Mouse (Mus musculus) stomach, embryonic 14.5 days (tissue): Measurements from ENCODE around the gene Filip1l. TPM values are rescaled to one million over a fixed set of nuclear protein-coding genes. Genes with fewer than 3 reads are reported as not detected.

Source experiments
- ATAC-seq: fragments of 200-750 bp; cut with Nextera tagmentation; 2 replicates; pipeline ENCODE4 v1.8.0; 2017; ENCODE audit warnings: low read depth, moderate TSS enrichment; ENCODE audit not compliant: insufficient number of reproducible peaks, insufficient read depth, low FRiP score
- H3K27ac ChIP-seq: fragments of 300-500 bp; sonication (generic); 2 replicates; pipeline ENCODE4 v1.5.1; 2014; ENCODE audit warnings: mild to moderate bottlenecking, low read length, moderate library complexity, mixed read lengths
- H3K27me3 ChIP-seq: fragments of 300-500 bp; sonication (generic); 2 replicates; pipeline ENCODE4 v1.6.1; 2014; ENCODE audit warnings: low read length, control low read depth, mixed read lengths; ENCODE audit not compliant: control insufficient read depth, insufficient read depth
- H3K36me3 ChIP-seq: fragments of 300-500 bp; sonication (generic); 2 replicates; pipeline ENCODE4 v1.6.1; 2014; ENCODE audit warnings: mild to moderate bottlenecking, control low read depth, low read length, moderate library complexity, mixed read lengths; ENCODE audit not compliant: control insufficient read depth, insufficient read depth
- H3K4me1 ChIP-seq: fragments of 300-500 bp; sonication (generic); 2 replicates; pipeline ENCODE4 v1.6.1; 2014; ENCODE audit warnings: low read length, control low read depth, mixed read lengths; ENCODE audit not compliant: control insufficient read depth, insufficient read depth
- H3K4me2 ChIP-seq: fragments of 300-500 bp; sonication (generic); replicated peaks from 2 replicates; pipeline ENCODE4 v1.6.1; 2014; ENCODE audit warnings: low read depth, low read length, control low read depth
- H3K4me3 ChIP-seq: fragments of 300-500 bp; sonication (generic); 2 replicates; pipeline ENCODE4 v1.5.1; 2014; ENCODE audit warnings: low read depth, low read length, control low read depth
- H3K9ac ChIP-seq: fragments of 300-500 bp; sonication (generic); replicated peaks from 2 replicates; pipeline ENCODE4 v1.6.1; 2014; ENCODE audit warnings: low read depth, mild to moderate bottlenecking, control low read depth, low read length, moderate library complexity, mixed read lengths
- H3K9me3 ChIP-seq: fragments of 300-500 bp; sonication (generic); 2 replicates; pipeline ENCODE4 v1.6.1; 2016; ENCODE audit warnings: low read depth, low read length, control low read depth; ENCODE audit not compliant: control insufficient read depth
- WGBS: fragments of 180-500 bp; shearing (Covaris S2); extraction: QIAGEN DNeasy Blood & Tissue Kit; methylation state at CpG from one replicate; pipeline ENCODE4 v1.1.7; 2014; 5-methylcytosine and 5-hydroxymethylcytosine counted together
- polyA plus RNA-seq: library from polyadenylated mRNA; unstranded; fragments of >200 nt; fragmentation: Nextera tagmentation; extraction: Ambion mirVana; gene quantifications from 2 replicates; pipeline ENCODE4 v1.2.1, GENCODE M21; 2014

The Filip1l gene
- polyA plus RNA-seq, 1 experiment from 2014 or later: 54.7 TPM

DNA sequence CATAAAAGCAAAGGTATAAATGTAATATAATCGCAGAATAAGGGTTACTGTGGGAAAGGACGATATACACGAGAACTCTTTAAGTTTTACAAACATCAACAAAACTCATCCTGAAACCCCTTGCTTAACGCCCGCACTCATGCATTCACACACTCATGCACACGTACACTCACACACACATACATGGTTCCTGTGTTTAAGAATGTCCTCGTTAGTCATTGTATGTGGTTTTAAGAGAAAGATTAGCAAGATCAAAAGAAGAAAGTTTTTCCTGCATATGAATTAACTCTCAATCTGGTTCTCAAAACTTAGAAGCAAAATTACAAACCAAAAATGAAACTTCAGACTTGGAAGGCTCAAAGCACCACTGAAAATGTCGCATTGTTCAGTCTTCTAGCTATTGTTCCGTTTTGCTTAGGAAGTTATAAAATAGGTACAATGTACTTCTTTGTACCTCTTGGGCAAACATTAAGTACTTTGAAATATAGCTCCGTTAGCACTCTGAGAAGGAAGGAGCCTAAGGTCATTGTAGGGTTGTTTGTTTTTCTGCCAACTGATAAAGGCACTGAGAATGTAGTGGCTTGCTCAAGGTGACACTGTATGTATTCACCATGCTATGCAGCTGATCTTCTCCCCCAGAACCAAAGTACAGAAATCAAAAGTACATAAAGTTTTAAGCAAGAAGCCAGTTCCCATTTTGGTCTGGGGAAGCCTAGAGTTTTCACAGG is 142.7 kb downstream of the Filip1l start:
- peaks cover 14% of the 10 kb centered on the region for H3K4me1 ChIP-seq
- no peak overlapping the region for H3K4me2 ChIP-seq
- no peak overlapping the region for H3K4me3 ChIP-seq
- H3K36me3 ChIP-seq: no peaks in the 10 kb centered on the region
- no peaks in the 10 kb centered on the region for H3K27me3 ChIP-seq
- H3K9ac ChIP-seq: no peak overlapping the region
- H3K27ac ChIP-seq: peak overlapping the region; percentile 58
- whole genome bisulfite sequencing: 69% methylated on average over 10 of the region's 10 CpGs
- ATAC-seq: peak; percentile 75
- H3K9me3 ChIP-seq: no peaks in the 10 kb centered on the region

DNA sequence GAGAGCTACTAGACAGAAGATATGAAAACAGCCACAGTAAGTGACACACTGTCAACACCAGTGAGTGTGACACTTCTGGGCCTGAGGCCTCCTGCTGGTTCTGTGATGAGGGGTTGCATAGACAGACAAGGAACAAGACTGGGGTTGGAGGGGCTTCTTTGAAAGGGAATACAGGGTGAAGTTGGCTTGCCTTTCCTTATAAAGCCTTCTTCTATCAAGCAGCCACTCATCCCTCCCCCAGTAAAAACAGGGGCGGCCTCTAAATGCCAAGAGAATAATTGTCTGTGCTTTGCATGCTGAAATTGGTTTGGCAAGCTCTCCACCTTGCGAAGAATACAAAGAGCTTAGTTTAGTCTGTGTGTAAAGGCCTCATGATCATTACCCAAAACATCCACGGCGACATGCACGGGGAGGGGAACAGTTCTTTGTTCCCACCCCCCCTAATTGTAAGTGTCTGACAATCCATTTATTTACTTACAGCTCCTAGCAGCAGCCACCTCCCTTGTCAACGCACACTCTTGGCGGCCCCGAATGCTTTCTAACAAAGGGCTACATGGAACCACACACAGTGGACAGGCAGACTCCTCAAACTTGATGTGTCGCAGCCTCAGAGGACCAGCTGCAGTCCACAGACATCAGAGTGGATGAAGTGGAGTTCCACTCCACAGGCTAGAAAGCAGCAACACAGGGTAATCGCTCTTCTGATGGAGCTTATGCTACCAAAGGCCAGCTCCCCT is 143.7 kb downstream of the Filip1l start:
- Histone ChIP-seq H3K4me3 (no peak overlapping the region), H3K27ac (peak overlapping the region; percentile 58), H3K4me1 (peaks cover 14% of the 10 kb centered on the region), H3K27me3 (no peaks in the 10 kb centered on the region), H3K4me2 (no peak overlapping the region), H3K36me3 (no peaks in the 10 kb centered on the region), H3K9me3 (no peaks in the 10 kb centered on the region), H3K9ac (no peak overlapping the region)
- WGBS: 59% methylated on average over 10 of the region's 10 CpGs
- ATAC-seq: no peak

DNA sequence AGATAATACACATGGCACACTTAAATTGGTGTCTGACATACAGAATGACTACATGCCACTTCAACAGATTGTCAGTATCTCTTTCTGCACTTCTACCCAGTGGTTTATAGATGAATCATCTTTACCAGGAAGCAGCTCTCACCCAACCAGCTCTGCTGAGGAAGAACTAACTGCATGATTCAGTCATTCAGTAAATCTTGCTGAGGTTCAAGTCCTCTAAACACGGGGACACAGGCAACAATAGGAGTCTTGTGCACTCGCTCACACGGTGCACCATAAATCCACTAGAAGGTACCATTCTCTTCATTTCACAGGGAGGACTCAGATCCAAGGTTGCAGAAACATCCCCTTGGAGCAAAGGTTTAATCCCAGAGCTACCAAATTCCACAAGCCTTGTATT is 148.0 kb downstream of the Filip1l start:
- H3K36me3 ChIP-seq: no peaks in the 10 kb centered on the region
- no peak overlapping the region for H3K4me2 ChIP-seq
- no peak overlapping the region for H3K9ac ChIP-seq
- H3K4me1 ChIP-seq: peaks cover 14% of the 10 kb centered on the region
- 54% methylated on average over 3 of the region's 3 CpGs for WGBS
- ATAC-seq: no peak
- H3K4me3 ChIP-seq: no peak overlapping the region
- H3K27me3 ChIP-seq: no peaks in the 10 kb centered on the region
- H3K9me3 ChIP-seq: no peaks in the 10 kb centered on the region
- no peak overlapping the region for H3K27ac ChIP-seq

DNA sequence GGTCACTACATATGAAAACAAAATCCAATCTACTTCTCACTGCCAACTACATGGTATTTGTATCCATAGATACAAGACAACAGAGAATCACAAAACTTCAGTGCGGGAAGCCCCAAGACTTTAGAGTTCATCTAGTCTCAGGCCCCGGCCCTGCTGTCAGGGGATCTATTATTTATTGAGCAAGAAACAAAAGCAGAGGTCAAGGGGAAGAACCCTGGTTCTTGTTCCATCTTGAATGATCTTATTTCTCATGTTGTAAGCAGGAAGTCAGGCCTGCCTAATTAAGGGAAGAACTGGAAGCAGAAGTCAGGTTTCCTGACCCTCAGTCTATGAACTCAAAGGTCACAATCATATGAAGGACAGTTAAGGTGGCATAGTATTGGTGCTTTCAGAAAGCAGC is 149.3 kb downstream of the Filip1l start:
- H3K36me3 ChIP-seq: no peaks in the 10 kb centered on the region
- WGBS: 35% methylated on average over 2 of the region's 2 CpGs

DNA sequence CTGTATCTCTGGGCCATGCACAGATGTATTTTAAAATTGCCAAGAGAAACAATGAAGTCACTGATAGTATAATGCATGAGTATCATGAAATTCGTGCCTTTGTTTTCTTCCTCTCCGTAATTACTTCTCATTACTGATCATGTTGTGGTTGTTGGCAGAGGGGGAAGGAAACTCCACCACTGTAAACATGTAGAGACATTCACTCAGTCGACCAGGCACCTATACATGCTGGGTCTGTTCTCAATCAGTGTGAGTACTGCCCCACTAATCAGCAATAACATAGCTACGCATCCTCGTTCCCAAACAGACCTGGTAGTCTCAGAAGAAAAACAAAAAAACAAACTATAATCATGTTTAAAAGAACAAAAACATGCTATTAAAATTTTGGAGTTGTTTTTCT is 149.9 kb downstream of the Filip1l start:
- no peak for ATAC-seq
- H3K27ac ChIP-seq: no peak overlapping the region
- no peak overlapping the region for H3K4me2 ChIP-seq
- no peaks in the 10 kb centered on the region for H3K9me3 ChIP-seq
- H3K27me3 ChIP-seq: no peaks in the 10 kb centered on the region
- H3K36me3 ChIP-seq: no peaks in the 10 kb centered on the region
- H3K4me1 ChIP-seq: 0 out of 2 replicates have a peak, but pooled peaks cover 7% of the 10 kb centered on the region
- H3K9ac ChIP-seq: no peak overlapping the region
- WGBS: 69% methylated on average over 5 of the region's 5 CpGs
- no peak overlapping the region for H3K4me3 ChIP-seq

More for the DNA sequence above, 149.3 kb downstream of the Filip1l start:
- Histone ChIP-seq H3K27ac (no peak overlapping the region), H3K27me3 (no peaks in the 10 kb centered on the region), H3K4me3 (no peak overlapping the region), H3K4me2 (no peak overlapping the region), H3K4me1 (0 out of 2 replicates have a peak, but pooled peaks cover 6% of the 10 kb centered on the region), H3K9ac (no peak overlapping the region), H3K9me3 (no peaks in the 10 kb centered on the region)
- no peak for ATAC-seq

DNA sequence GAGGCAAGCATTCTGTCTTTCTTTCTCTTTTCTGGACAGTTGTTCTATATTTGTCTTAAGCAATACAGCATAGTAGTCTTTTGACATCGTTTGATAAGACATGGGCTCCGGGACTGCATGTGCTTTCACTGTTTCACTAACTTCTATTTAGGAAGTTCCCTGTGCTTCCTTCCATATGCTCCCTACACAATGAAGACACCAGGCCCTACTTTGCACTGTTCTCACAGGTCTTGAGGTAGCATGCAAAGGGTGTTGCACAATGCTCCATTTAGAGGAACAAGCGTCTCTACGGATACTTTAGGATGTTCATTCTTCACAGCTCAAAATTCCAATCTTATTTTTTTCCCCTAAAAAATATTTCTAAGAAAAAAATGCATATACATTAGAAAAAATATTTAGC is 151.8 kb downstream of the Filip1l start:
- Histone ChIP-seq H3K4me2 (no peak overlapping the region), H3K4me3 (no peak overlapping the region), H3K4me1 (0 out of 2 replicates have a peak, but pooled peaks cover 8% of the 10 kb centered on the region), H3K36me3 (no peaks in the 10 kb centered on the region), H3K27ac (no peak overlapping the region), H3K9ac (no peak overlapping the region), H3K27me3 (no peaks in the 10 kb centered on the region), H3K9me3 (no peaks in the 10 kb centered on the region)
- ATAC-seq: no peak
- WGBS: 82% methylated on average over 4 of the region's 4 CpGs

DNA sequence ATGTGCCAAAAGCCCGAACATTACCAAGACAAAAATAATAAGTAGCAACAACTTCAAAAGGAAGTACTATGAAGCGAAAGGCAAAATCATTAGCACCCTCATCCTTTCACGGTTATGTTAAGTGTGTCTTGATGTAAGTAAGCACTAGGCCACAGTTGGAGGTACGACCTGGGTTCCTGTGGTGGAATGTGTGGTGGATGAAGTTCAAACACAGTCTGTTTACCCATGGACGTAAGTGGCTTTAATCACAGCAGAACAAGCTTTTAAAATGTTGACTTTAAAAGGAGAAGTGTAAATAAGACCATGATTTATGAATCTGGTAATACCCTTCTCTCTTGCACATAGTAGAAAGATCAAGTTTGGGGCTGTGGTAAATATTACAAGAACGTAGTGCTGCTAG is 153.2 kb downstream of the Filip1l start:
- WGBS: 28% methylated on average over 6 of the region's 6 CpGs
- Histone ChIP-seq H3K9me3 (no peaks in the 10 kb centered on the region), H3K4me1 (0 out of 2 replicates have a peak, but pooled peaks cover 3% of the 10 kb centered on the region), H3K4me3 (no peak overlapping the region), H3K36me3 (no peaks in the 10 kb centered on the region), H3K9ac (no peak overlapping the region), H3K27me3 (no peaks in the 10 kb centered on the region), H3K27ac (0 out of 2 replicates have a peak overlapping the region, but pooled peaks have one; percentile 52), H3K4me2 (no peak overlapping the region)
- peak; percentile 91 for ATAC-seq

DNA sequence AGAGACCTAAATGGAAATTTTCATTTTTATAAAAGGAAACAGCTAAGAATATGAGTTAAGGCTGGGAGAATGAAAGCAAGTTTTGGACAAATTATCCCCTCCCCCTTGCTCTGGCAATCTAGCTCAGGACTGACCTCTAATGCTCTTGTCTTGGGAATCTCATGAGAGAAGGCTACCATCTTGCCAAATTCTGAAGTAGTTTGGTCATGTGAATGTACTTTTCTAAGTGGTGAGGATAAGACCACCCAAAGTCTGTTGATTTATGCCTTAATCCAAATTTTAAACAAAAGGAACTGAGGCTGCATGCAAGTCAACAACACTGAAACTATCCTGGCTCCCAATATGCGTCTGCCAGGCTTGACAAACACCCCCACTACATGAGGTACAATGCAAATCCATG is 155.5 kb downstream of the Filip1l start:
- WGBS: 52% methylated on average over 1 of the region's 1 CpGs
- H3K9ac ChIP-seq: no peak overlapping the region
- no peak overlapping the region for H3K4me3 ChIP-seq
- H3K4me1 ChIP-seq: 0 out of 2 replicates have a peak, but pooled peaks cover 3% of the 10 kb centered on the region
- H3K27ac ChIP-seq: no peak overlapping the region
- no peaks in the 10 kb centered on the region for H3K27me3 ChIP-seq
- no peaks in the 10 kb centered on the region for H3K36me3 ChIP-seq
- H3K4me2 ChIP-seq: no peak overlapping the region
- no peaks in the 10 kb centered on the region for H3K9me3 ChIP-seq
- no peak; the same call in 1 of the 2 replicates for ATAC-seq
